Mouse (Mus musculus) spleen, postnatal 10 days (tissue): ENCODE measurements around the gene Pcbp2.

ENCODE experiments used
- DNase-seq, 2 experiments: peaks; one replicate each; pipeline ENCODE4 v3.0.0; 2021 to 2022; ENCODE audit warnings: low spot score in 2 of 2

Gene Pcbp2

GRCm38 (mm10) chr15:102526111-102527002 is 56.0 kb downstream of the Pcbp2 start:
- no peak for DNase-seq

- no peak for DNase-seq
Observed at GRCm38 (mm10) chr15:102527936-102528335, 57.6 kb downstream of the Pcbp2 start.

- no peak for DNase-seq
Observed at GRCm38 (mm10) chr15:102528396-102528795, 58.1 kb downstream of the Pcbp2 start.

- no peak for DNase-seq
Observed at GRCm38 (mm10) chr15:102530566-102530965, 60.2 kb downstream of the Pcbp2 start.

- DNase-seq: no peak
Observed at GRCm38 (mm10) chr15:102531586-102531985, 61.2 kb downstream of the Pcbp2 start.

- DNase-seq: no peak
Observed at GRCm38 (mm10) chr15:102532106-102532900, 62.0 kb downstream of the Pcbp2 start.

- no peak for DNase-seq
Observed at GRCm38 (mm10) chr15:102533926-102534325, 63.6 kb downstream of the Pcbp2 start.

GRCm38 (mm10) chr15:102544801-102545200 is 74.5 kb downstream of the Pcbp2 start:
- DNase-seq: no peak

GRCm38 (mm10) chr15:102546246-102546645 is 75.9 kb downstream of the Pcbp2 start:
- no peak for DNase-seq

- DNase-seq: no peak
Observed at GRCm38 (mm10) chr15:102546677-102547427, 76.5 kb downstream of the Pcbp2 start.

GRCm38 (mm10) chr15:102547478-102547877 is 77.1 kb downstream of the Pcbp2 start:
- no peak for DNase-seq
